Mouse (Mus musculus) yolk sac, embryonic 10.5 days (tissue): ENCODE measurements around the gene Cavin2.

ENCODE experiments used
- DNase-seq: peaks from one replicate; pipeline ENCODE4 v3.0.0-alpha.2; 2017; ENCODE audit warnings: low spot score

The Cavin2 gene

DNA sequence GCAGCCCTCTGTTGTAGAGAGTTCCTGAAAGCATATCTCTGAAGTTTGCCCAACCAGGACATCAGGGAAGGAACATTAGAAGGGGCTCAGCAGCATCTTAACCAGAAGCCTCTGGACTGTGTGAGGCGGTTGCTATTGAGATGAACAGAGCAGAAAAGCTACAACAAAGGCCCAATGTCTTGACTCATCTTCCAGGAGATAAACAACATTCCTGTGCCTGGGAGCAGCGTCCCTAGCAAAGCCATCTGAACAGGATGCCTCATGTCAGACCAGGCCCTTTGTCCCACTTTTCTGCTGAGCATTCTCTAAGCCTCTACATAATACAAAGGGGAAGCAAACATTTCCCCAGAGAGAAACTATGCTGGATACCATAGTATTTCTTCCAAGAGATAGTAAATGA lies 26.6 kb downstream of the Cavin2 start:
- DNase-seq, result no peak

DNA sequence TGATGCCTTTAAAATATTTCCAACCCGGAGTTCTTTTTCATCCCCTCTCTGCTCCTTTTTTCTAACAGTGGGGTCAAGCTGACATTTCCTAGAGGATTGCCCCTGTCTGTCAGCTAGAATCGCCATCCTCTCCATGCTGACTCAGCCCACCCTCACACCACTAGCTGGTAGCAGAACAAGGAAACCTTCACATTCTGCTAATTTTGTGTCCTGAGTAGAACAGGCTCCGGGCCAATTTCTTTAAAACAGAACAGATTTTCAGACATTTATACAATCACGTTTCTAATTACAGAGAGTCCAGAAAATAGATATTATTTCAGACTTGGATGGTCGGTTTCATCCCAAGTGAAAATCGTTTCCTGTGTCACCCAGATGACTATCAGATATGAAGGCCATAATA lies 34.6 kb downstream of the Cavin2 start:
- no peak for DNase-seq

- DNase-seq, result no peak
These were observed 39.6 kb downstream of the Cavin2 start for GRCm38 (mm10) chr1:51328541-51328940.

DNA sequence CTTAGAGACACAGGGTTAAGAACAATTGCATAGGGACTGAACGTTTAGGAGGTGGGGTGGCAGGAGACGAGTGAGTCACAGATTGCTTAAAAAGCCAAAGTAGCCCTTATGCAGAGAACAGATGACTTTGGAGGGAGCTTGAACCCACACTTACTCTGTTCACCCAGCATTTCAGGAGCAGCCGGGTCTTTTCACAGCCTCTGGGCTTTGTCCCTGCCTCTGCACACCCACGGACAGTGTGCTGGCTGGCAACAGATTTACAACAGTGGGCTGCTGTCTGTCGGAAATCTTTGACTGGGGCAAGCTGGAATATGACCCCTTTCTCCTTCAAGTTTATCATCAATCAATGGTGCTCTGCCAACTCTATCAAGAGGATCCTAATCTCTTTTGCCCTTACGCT lies 44.1 kb downstream of the Cavin2 start:
- DNase-seq, result peak; percentile 29

DNA sequence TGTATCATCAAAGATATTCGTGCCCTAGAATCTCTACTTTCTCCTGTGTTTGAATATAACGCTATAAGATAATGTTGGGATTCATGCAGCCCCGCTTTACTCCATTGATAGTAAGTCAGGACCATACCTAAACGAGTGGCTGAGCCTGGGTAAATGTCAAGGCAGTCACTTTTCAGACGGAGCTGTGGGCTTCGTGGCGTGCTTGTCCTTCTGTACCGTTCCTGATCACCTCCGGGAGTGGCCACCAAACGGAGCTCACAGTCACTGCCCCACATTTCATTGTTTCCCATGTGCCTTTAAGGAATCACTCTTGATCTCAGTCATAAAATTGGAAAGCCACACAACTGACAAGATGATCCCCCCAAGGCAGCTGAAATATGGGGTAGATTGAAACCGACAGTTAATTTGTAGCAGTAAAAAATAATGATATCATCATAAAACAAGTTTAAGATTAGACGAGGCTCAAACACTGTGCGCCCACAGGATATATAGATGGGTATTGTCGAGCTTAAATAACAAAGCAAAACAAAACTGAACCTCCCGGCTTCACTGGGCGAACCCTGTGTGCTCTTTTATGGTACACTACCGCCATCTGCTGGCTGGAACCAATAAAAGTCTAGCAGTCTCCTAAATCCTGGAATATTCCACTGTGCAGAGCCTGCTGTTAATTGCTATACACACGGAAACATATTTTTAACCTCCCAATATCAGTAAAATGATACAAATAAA lies 44.8 kb downstream of the Cavin2 start:
- DNase-seq, result peak; percentile 65

DNA sequence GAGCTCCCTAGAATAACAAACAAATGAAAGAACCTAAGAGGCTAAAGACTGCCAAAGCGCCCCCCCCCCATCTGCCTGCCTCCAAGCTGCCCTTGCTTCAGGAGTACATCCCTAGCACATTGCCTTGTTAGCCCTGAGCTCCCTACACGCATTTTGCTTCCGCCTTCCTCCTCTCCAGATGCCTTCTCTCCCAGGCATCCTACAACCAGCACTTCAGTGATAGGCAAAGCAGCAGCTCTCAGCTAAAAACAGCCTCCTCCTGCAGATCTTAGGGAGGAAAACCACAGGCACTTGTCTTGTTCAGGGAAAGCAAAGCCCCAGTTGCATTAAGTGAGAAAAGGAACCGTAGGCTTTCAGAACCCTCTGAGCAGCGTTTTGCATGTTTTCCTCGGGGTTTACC lies 45.4 kb downstream of the Cavin2 start:
- peak; percentile 53 for DNase-seq

DNA sequence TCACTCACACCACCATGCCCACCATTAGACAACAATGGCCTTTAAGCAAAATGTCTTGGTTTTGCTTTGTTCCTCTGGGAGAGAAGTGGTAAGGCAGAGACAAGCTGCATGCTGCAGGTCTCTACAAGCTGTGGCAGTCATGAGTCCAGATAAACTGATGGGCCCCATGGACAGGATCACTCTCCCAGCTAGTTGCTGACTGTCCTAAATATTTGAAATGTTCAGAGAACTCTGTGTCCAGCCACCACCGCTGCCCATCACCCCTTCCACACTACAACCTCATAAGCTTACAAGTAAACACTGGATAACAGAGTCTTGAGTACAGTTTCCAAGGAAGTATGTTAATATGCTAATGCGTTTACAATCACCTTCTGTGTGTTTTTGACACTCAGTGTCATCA lies 46.2 kb downstream of the Cavin2 start:
- no peak for DNase-seq

DNA sequence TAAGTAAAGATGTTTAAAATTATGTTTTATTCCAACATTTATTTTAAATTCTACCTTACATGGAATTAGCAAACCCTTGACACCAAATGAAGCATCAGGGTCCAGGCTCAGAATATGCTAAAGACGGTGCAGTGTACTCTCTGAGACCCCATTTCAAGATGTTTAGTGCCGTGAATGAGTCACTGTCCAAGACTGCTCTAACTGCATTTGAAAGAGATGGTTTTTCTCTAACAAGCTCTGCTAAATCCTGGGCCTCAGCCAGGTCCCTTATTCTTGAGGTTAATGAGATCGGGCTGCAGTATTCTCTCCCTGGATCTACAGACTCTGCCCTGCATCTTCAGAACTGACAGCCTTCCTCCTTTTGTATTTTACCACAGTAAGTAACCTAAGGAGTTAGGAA lies 55.2 kb downstream of the Cavin2 start:
- DNase-seq, result no peak

GRCm38 (mm10) chr1:51347596-51347995 lies 58.7 kb downstream of the Cavin2 start:
- no peak for DNase-seq

DNA sequence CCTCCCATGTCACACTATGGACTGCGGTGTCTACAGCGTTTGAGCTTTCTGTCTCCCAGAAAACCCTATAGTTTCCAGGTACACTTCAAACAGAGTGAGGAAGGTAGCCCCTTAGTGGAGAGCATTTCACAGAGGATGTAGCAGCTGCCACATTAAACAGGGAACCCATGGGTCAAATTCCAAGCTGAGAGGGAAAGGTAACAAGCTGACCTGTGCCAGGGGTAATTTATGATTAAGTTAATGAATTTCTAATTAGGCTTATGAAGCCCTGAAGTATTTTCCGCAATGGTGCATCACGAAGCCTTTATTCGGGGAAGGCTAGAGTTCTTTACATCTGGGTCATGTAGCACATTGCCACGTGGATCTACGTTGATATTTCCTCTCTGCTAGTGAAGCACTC lies 59.7 kb downstream of the Cavin2 start:
- no peak for DNase-seq

DNA sequence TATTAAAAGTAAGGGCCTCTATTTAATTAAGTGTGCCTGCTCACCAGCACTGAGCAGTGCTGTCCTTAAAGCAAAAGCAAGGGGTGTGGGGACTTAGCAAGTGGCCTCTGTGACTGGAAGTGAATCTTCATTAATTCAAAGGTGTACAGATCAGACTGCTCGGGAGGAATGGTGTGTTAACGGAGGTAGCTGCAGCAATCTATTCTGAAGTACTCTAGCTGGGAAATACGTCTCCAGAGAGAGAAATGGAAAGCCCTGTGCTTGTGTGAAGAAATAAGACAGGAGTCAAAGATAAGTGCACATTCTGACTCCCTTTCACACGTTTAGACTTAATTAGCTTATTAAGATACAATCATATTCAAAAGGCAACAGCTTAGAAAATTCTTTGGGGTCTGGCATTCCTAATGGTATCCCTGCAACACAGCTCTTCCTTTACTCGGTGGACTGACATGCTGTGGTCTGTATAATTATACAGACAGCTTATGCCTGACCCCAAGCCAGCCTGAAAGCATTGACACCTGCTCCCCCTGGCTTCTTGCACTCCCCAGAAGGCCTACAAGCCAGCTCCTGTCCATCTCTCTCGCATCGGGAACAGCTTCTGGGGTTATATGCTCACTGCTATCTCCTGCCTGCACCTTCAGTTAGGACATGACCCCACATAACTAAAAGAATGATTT lies 60.5 kb downstream of the Cavin2 start:
- DNase-seq, result no peak
